In genomic region chr16:85897854-85898253, GRCm38 (mm10) we compare ENCODE assay signal across 10 mouse cellular contexts. TPM values are rescaled to one million over a fixed set of nuclear protein-coding genes. Genes with fewer than 3 reads are reported as not detected.
DNase-seq lines count a peak whose midpoint lies in the region; ATAC-seq and TF ChIP-seq lines count a peak whose summit lies in the region.
"Had no signal": no experiment of that assay in that cellular context is flagged by ENCODE, and none has a peak within 500 bp of the region (broad histone marks: within the 10 kb centered on the region; RNA-seq: fewer than 3 reads in every experiment).

No protein-coding gene starts in this region.

- no peaks in the 10 kb centered on the region for H3K36me3 ChIP-seq in heart, postnatal 0 days (replicated peaks; ENCODE audit: control insufficient read depth, insufficient read depth, low read length)
- H3K36me3 ChIP-seq in midbrain, postnatal 0 days (ENCODE audit: insufficient read depth, low read length) = no peaks in the 10 kb centered on the region
- H3K36me3 ChIP-seq in midbrain, embryonic 10.5 days = no peaks in the 10 kb centered on the region
- no peaks in the 10 kb centered on the region for H3K36me3 ChIP-seq in hindbrain, embryonic 16.5 days (ENCODE audit: control insufficient read depth, insufficient read depth, low read length)
- H3K36me3 ChIP-seq in stomach, postnatal 0 days (ENCODE audit: control insufficient read depth, insufficient read depth, low read length) = no peaks in the 10 kb centered on the region

- H3K9me3 ChIP-seq in heart, postnatal 0 days (replicated peaks; ENCODE audit: control insufficient read depth, low read length) = no peaks in the 10 kb centered on the region
- H3K9me3 ChIP-seq in midbrain, postnatal 0 days (ENCODE audit: low read length) = no peaks in the 10 kb centered on the region
- no peaks in the 10 kb centered on the region for H3K9me3 ChIP-seq in midbrain, embryonic 10.5 days (replicated peaks)
- H3K9me3 ChIP-seq in hindbrain, embryonic 16.5 days (ENCODE audit: control insufficient read depth, low read length) = no peaks in the 10 kb centered on the region
- no peaks in the 10 kb centered on the region for H3K9me3 ChIP-seq in stomach, postnatal 0 days (ENCODE audit: control insufficient read depth, low read length)

- no peak for ATAC-seq in heart, postnatal 0 days (ENCODE audit: insufficient read depth, low read depth)
- ATAC-seq in midbrain, postnatal 0 days (ENCODE audit: low FRiP score) = no peak
- no peak for ATAC-seq in hindbrain, embryonic 16.5 days
- no peak for ATAC-seq in stomach, postnatal 0 days (ENCODE audit: low FRiP score, low TSS enrichment)

- H3K4me1 ChIP-seq in heart, postnatal 0 days (ENCODE audit: control insufficient read depth, insufficient read depth) = peaks cover 8% of the 10 kb centered on the region
- H3K4me1 ChIP-seq in midbrain, postnatal 0 days (ENCODE audit: insufficient read depth, low read length) = peaks cover 9% of the 10 kb centered on the region
- H3K4me1 ChIP-seq in midbrain, embryonic 10.5 days = peaks cover 24% of the 10 kb centered on the region
- H3K4me1 ChIP-seq in hindbrain, embryonic 16.5 days (ENCODE audit: control insufficient read depth, insufficient read depth, low read depth, low read length) = peaks cover 6% of the 10 kb centered on the region
- H3K4me1 ChIP-seq in stomach, postnatal 0 days (replicated peaks; ENCODE audit: control insufficient read depth, insufficient read depth) = no peaks in the 10 kb centered on the region

- 0 out of 2 replicates have a peak, but pooled peaks cover 7% of the 10 kb centered on the region for H3K27me3 ChIP-seq in heart, postnatal 0 days (ENCODE audit: control insufficient read depth, insufficient read depth, low read length)
- no peaks in the 10 kb centered on the region for H3K27me3 ChIP-seq in midbrain, postnatal 0 days (ENCODE audit: insufficient read depth, low read length)
- H3K27me3 ChIP-seq in midbrain, embryonic 10.5 days (ENCODE audit: low read depth, poor library complexity, severe bottlenecking) = peaks cover 45% of the 10 kb centered on the region
- H3K27me3 ChIP-seq in hindbrain, embryonic 16.5 days (replicated peaks; ENCODE audit: control insufficient read depth, insufficient read depth, low read length) = no peaks in the 10 kb centered on the region
- no peaks in the 10 kb centered on the region for H3K27me3 ChIP-seq in stomach, postnatal 0 days (ENCODE audit: control insufficient read depth, insufficient read depth, low read length)

- intact Hi-C loops in heart, postnatal 36 days (cut with DNase I) = loop anchor here (5.0 kb wide), 1 partner anchor 404 kb away; no protein-coding TSS in a partner anchor

- peak overlapping the region; percentile 87 for H3K4me2 ChIP-seq in heart, postnatal 0 days (ENCODE audit: low read depth, low read length)
- H3K4me2 ChIP-seq in midbrain, postnatal 0 days (ENCODE audit: low read depth, low read length, poor library complexity, severe bottlenecking) = peak overlapping the region; percentile 3; the same call in 1 of the 2 replicates
- peak overlapping the region; percentile 16 for H3K4me2 ChIP-seq in hindbrain, embryonic 16.5 days (ENCODE audit: low read length)
- H3K4me2 ChIP-seq in stomach, postnatal 0 days (replicated peaks; ENCODE audit: low read depth) = peak overlapping the region; percentile 72; the same call in 1 of the 2 replicates

- no peak for DNase-seq in heart, postnatal 0 days (ENCODE audit: low spot score)
- DNase-seq in heart, postnatal 36 days = no peak
- DNase-seq in midbrain, postnatal 0 days (ENCODE audit: low spot score) = no peak
- DNase-seq in midbrain, embryonic 10.5 days (ENCODE audit: low spot score) = no peak
- no peak for DNase-seq in stomach, postnatal 0 days (ENCODE audit: low spot score)
- DNase-seq in urinary bladder, postnatal 4 days (ENCODE audit: low spot score in 2 of 2) = no peak
- DNase-seq: cerebellum, adult 9-10 months; midbrain, embryonic 14.5 days; thymus, postnatal 4 days had no signal

- no peak overlapping the region for H3K27ac ChIP-seq in heart, postnatal 0 days (ENCODE audit: low read depth)
- H3K27ac ChIP-seq in midbrain, postnatal 0 days (ENCODE audit: low read depth, low read length) = no peak overlapping the region
- no peak overlapping the region for H3K27ac ChIP-seq in midbrain, embryonic 10.5 days (replicated peaks)
- no peak overlapping the region for H3K27ac ChIP-seq in hindbrain, embryonic 16.5 days (ENCODE audit: low read depth, low read length)
- H3K27ac ChIP-seq in stomach, postnatal 0 days (replicated peaks) = no peak overlapping the region

- TF ChIP-seq CTCF in heart, postnatal 0 days (IDR thresholded peaks at IDR 0.05; ENCODE audit: low read depth) = no peak
- no peak for TF ChIP-seq CTCF in midbrain, postnatal 0 days (IDR thresholded peaks at IDR 0.05)
- no peak for TF ChIP-seq CTCF in stomach, postnatal 0 days (IDR thresholded peaks at IDR 0.05; ENCODE audit: low read depth)

- 88% methylated on average over 3 of the region's 3 CpGs for WGBS in heart, postnatal 0 days
- 93% methylated on average over 3 of the region's 3 CpGs for WGBS in midbrain, postnatal 0 days
- WGBS in midbrain, embryonic 10.5 days = 87% methylated on average over 3 of the region's 3 CpGs
- WGBS in hindbrain, embryonic 16.5 days = 96% methylated on average over 3 of the region's 3 CpGs
- WGBS in stomach, postnatal 0 days = 72% methylated on average over 3 of the region's 3 CpGs

- no peak overlapping the region for H3K9ac ChIP-seq in heart, postnatal 0 days (replicated peaks; ENCODE audit: low read depth, low read length)
- no peak overlapping the region for H3K9ac ChIP-seq in midbrain, postnatal 0 days (replicated peaks; ENCODE audit: low read length, poor library complexity, severe bottlenecking)
- H3K9ac ChIP-seq in hindbrain, embryonic 16.5 days (ENCODE audit: low read depth, low read length) = no peak overlapping the region
- no peak overlapping the region for H3K9ac ChIP-seq in stomach, postnatal 0 days (ENCODE audit: low read length)

- no peak for TF ChIP-seq EP300 in heart, postnatal 0 days (IDR thresholded peaks at IDR 0.05; ENCODE audit: low read depth)
- no peak for TF ChIP-seq EP300 in stomach, postnatal 0 days (optimal IDR thresholded peaks at IDR 0.05)

- H3K4me3 ChIP-seq in heart, postnatal 0 days (ENCODE audit: low read depth, low read length) = peak overlapping the region; percentile 66
- H3K4me3 ChIP-seq in midbrain, postnatal 0 days (ENCODE audit: low read depth, low read length) = no peak overlapping the region
- no peak overlapping the region for H3K4me3 ChIP-seq in midbrain, embryonic 10.5 days
- peak overlapping the region; percentile 1; the same call in 1 of the 2 replicates for H3K4me3 ChIP-seq in hindbrain, embryonic 16.5 days (ENCODE audit: low read length)
- H3K4me3 ChIP-seq in stomach, postnatal 0 days (ENCODE audit: low read depth, low read length) = peak overlapping the region; percentile 12; the same call in 1 of the 2 replicates

RNA-seq across cellular contexts. Expression of gene Adamts5, which starts 3.8 kb away (rescaled TPM):
- 2.9 and 3.7 TPM in 2 replicates for total RNA-seq in heart, postnatal 0 days (2014; rRNA removed; ENCODE audit: low replicate concordance)
- polyA plus RNA-seq in heart, postnatal 0 days (2015; fragmentation: Nextera tagmentation; extraction: Ambion mirVana) = 3.5 TPM in 2 replicates
- total RNA-seq in heart, postnatal 36 days (2021) = 10 to 100 TPM in 1 of 2 experiments, 1 to 10 TPM in 1; 9.3 to 11.4 TPM
- 3.2 and 3.6 TPM in 2 replicates for total RNA-seq in midbrain, postnatal 0 days (2014; rRNA removed)
- 2.0 and 2.1 TPM in 2 replicates for polyA plus RNA-seq in midbrain, postnatal 0 days (2015; fragmentation: Nextera tagmentation; extraction: Ambion mirVana)
- polyA plus RNA-seq in midbrain, embryonic 10.5 days (2016; fragmentation: Nextera tagmentation; extraction: Ambion mirVana) = 1.1 and 1.4 TPM in 2 replicates
- polyA plus RNA-seq in hindbrain, embryonic 16.5 days (2015; fragmentation: Nextera tagmentation; extraction: Ambion mirVana) = 4.4 and 4.5 TPM in 2 replicates
- polyA plus RNA-seq in stomach, postnatal 0 days (2015; fragmentation: Nextera tagmentation; extraction: Ambion mirVana) = 3.0 and 3.4 TPM in 2 replicates

Comparison
In these comparisons a context has a peak if more than half of its experiments do, and no peak if none do; other contexts are left out.
1. H3K4me2 ChIP-seq: peak in every context shown above with its lines; median percentile 87 in heart, postnatal 0 days; 72 in stomach, postnatal 0 days; 16 in hindbrain, embryonic 16.5 days; 3 in midbrain, postnatal 0 days.
2. H3K4me3 ChIP-seq: peak in heart, postnatal 0 days (single experiment), hindbrain, embryonic 16.5 days (single experiment) and stomach, postnatal 0 days (single experiment); none in midbrain, postnatal 0 days (single experiment) and midbrain, embryonic 10.5 days (single experiment).